Mouse (Mus musculus) kidney, embryonic 14.5 days (tissue): ENCODE results near the gene Ropn1l. TPM values are rescaled to one million over a fixed set of nuclear protein-coding genes. Genes with fewer than 3 reads are reported as not detected.

Experiments
- ATAC-seq: fragments of 200-750 bp; cut with Nextera tagmentation; 2 replicates; pipeline ENCODE4 v1.8.0; 2017; ENCODE audit warnings: moderate number of reproducible peaks, mild to moderate bottlenecking, moderate TSS enrichment, moderate library complexity; ENCODE audit not compliant: low FRiP score, low TSS enrichment
- H3K27ac ChIP-seq: fragments of 300-500 bp; sonication (generic); 2 replicates; pipeline ENCODE4 v1.5.1; 2014; ENCODE audit warnings: low read depth, mild to moderate bottlenecking, low read length, moderate library complexity, mixed read lengths
- H3K27me3 ChIP-seq: fragments of 300-500 bp; sonication (generic); 2 replicates; pipeline ENCODE4 v1.6.1; 2014; ENCODE audit warnings: mild to moderate bottlenecking, low read length; ENCODE audit not compliant: control insufficient read depth, insufficient read depth
- H3K36me3 ChIP-seq: fragments of 300-500 bp; sonication (generic); 2 replicates; pipeline ENCODE4 v1.6.1; 2014; ENCODE audit warnings: low read length, mixed read lengths; ENCODE audit not compliant: control insufficient read depth, insufficient read depth
- H3K4me1 ChIP-seq: fragments of 300-500 bp; sonication (generic); 2 replicates; pipeline ENCODE4 v1.6.1; 2014; ENCODE audit warnings: low read length, mixed read lengths; ENCODE audit not compliant: control insufficient read depth, insufficient read depth
- H3K4me2 ChIP-seq: fragments of 300-500 bp; sonication (generic); replicated peaks from 2 replicates; pipeline ENCODE4 v1.6.1; 2014; ENCODE audit warnings: low read depth, mild to moderate bottlenecking, low read length
- H3K4me3 ChIP-seq: fragments of 300-500 bp; sonication (generic); 2 replicates; pipeline ENCODE4 v1.5.1; 2014; ENCODE audit warnings: mild to moderate bottlenecking, low read length
- H3K9ac ChIP-seq: fragments of 300-500 bp; sonication (generic); 2 replicates; pipeline ENCODE4 v1.6.1; 2014; ENCODE audit warnings: low read depth, mild to moderate bottlenecking, low read length, moderate library complexity
- H3K9me3 ChIP-seq: fragments of 300-500 bp; sonication (generic); 2 replicates; pipeline ENCODE4 v1.6.1; 2016; ENCODE audit warnings: low read length; ENCODE audit not compliant: control insufficient read depth
- WGBS: fragments of 180-500 bp; shearing (Covaris S2); extraction: QIAGEN DNeasy Blood & Tissue Kit; methylation state at CpG from one replicate; pipeline ENCODE4 v1.1.7; 2014; 5-methylcytosine and 5-hydroxymethylcytosine counted together
- polyA plus RNA-seq: library from polyadenylated mRNA; unstranded; fragments of >200 nt; fragmentation: Nextera tagmentation; extraction: Ambion mirVana; gene quantifications from 2 replicates; pipeline ENCODE4 v1.2.1, GENCODE M21; 2014

The Ropn1l gene
- polyA plus RNA-seq, 1 experiment from 2014 or later, result 3.8 TPM

GRCm38 (mm10) chr15:31436083-31436482 is 17.5 kb downstream of the Ropn1l start:
- WGBS, result 32% methylated on average over 1 of the region's 1 CpGs
- no peaks in the 10 kb centered on the region for H3K4me1 ChIP-seq
- no peaks in the 10 kb centered on the region for H3K27me3 ChIP-seq
- H3K9me3 ChIP-seq, result no peaks in the 10 kb centered on the region
- H3K27ac ChIP-seq, result no peak overlapping the region
- H3K4me2 ChIP-seq, result no peak overlapping the region
- H3K4me3 ChIP-seq, result no peak overlapping the region
- H3K36me3 ChIP-seq, result no peaks in the 10 kb centered on the region
- H3K9ac ChIP-seq, result no peak overlapping the region
- no peak for ATAC-seq

- H3K27me3 ChIP-seq, result no peaks in the 10 kb centered on the region
- no peak overlapping the region for H3K4me2 ChIP-seq
- no peaks in the 10 kb centered on the region for H3K36me3 ChIP-seq
- H3K4me3 ChIP-seq, result no peak overlapping the region
- H3K4me1 ChIP-seq, result no peaks in the 10 kb centered on the region
- no peak for ATAC-seq
- WGBS, result 68% methylated on average over 7 of the region's 7 CpGs
- H3K9ac ChIP-seq, result no peak overlapping the region
- no peak overlapping the region for H3K27ac ChIP-seq
- no peaks in the 10 kb centered on the region for H3K9me3 ChIP-seq
These were observed 19.8 kb downstream of the Ropn1l start for GRCm38 (mm10) chr15:31433768-31434167.

GRCm38 (mm10) chr15:31431847-31432246 is 21.7 kb downstream of the Ropn1l start:
- Histone ChIP-seq H3K4me2 (no peak overlapping the region), H3K9me3 (no peaks in the 10 kb centered on the region), H3K4me1 (no peaks in the 10 kb centered on the region), H3K36me3 (no peaks in the 10 kb centered on the region), H3K27me3 (no peaks in the 10 kb centered on the region), H3K27ac (no peak overlapping the region), H3K4me3 (no peak overlapping the region), H3K9ac (no peak overlapping the region)
- WGBS, result 78% methylated on average over 8 of the region's 8 CpGs
- ATAC-seq, result no peak

GRCm38 (mm10) chr15:31430014-31430413 is 23.5 kb downstream of the Ropn1l start:
- no peak overlapping the region for H3K9ac ChIP-seq
- H3K9me3 ChIP-seq, result no peaks in the 10 kb centered on the region
- no peaks in the 10 kb centered on the region for H3K27me3 ChIP-seq
- no peak overlapping the region for H3K27ac ChIP-seq
- no peak overlapping the region for H3K4me2 ChIP-seq
- peak; percentile 55; the same call in 1 of the 2 replicates for ATAC-seq
- no peak overlapping the region for H3K4me3 ChIP-seq
- no peaks in the 10 kb centered on the region for H3K4me1 ChIP-seq
- no peaks in the 10 kb centered on the region for H3K36me3 ChIP-seq
- 85% methylated on average over 2 of the region's 2 CpGs for WGBS

GRCm38 (mm10) chr15:31429429-31429828 is 24.1 kb downstream of the Ropn1l start:
- ATAC-seq, result no peak
- 81% methylated on average over 7 of the region's 7 CpGs for WGBS

GRCm38 (mm10) chr15:31428571-31428970 is 25.0 kb downstream of the Ropn1l start:
- ATAC-seq, result no peak
- H3K9me3 ChIP-seq, result no peaks in the 10 kb centered on the region
- H3K27ac ChIP-seq, result no peak overlapping the region
- H3K36me3 ChIP-seq, result no peaks in the 10 kb centered on the region
- no peak overlapping the region for H3K4me2 ChIP-seq
- no peaks in the 10 kb centered on the region for H3K27me3 ChIP-seq
- WGBS, result 40% methylated on average over 12 of the region's 12 CpGs
- no peaks in the 10 kb centered on the region for H3K4me1 ChIP-seq
- no peak overlapping the region for H3K4me3 ChIP-seq
- no peak overlapping the region for H3K9ac ChIP-seq

More at GRCm38 (mm10) chr15:31429429-31429828, 24.1 kb downstream of the Ropn1l start:
- no peak overlapping the region for H3K4me3 ChIP-seq
- H3K36me3 ChIP-seq, result no peaks in the 10 kb centered on the region
- H3K4me2 ChIP-seq, result no peak overlapping the region
- no peaks in the 10 kb centered on the region for H3K9me3 ChIP-seq
- H3K27me3 ChIP-seq, result no peaks in the 10 kb centered on the region
- no peaks in the 10 kb centered on the region for H3K4me1 ChIP-seq
- H3K27ac ChIP-seq, result no peak overlapping the region
- no peak overlapping the region for H3K9ac ChIP-seq

- H3K9ac ChIP-seq, result no peak overlapping the region
- H3K9me3 ChIP-seq, result no peaks in the 10 kb centered on the region
- no peaks in the 10 kb centered on the region for H3K36me3 ChIP-seq
- H3K27ac ChIP-seq, result no peak overlapping the region
- H3K4me1 ChIP-seq, result no peaks in the 10 kb centered on the region
- no peaks in the 10 kb centered on the region for H3K27me3 ChIP-seq
- no peak overlapping the region for H3K4me3 ChIP-seq
- 61% methylated on average over 3 of the region's 3 CpGs for WGBS
- H3K4me2 ChIP-seq, result no peak overlapping the region
- no peak for ATAC-seq
These were observed 26.1 kb downstream of the Ropn1l start for GRCm38 (mm10) chr15:31427390-31427789.

GRCm38 (mm10) chr15:31426066-31426706 is 27.4 kb downstream of the Ropn1l start:
- 33% methylated on average over 8 of the region's 8 CpGs for WGBS
- no peak overlapping the region for H3K4me3 ChIP-seq
- H3K4me2 ChIP-seq, result no peak overlapping the region
- ATAC-seq, result no peak
- H3K27ac ChIP-seq, result no peak overlapping the region
- H3K36me3 ChIP-seq, result no peaks in the 10 kb centered on the region
- no peaks in the 10 kb centered on the region for H3K4me1 ChIP-seq
- no peaks in the 10 kb centered on the region for H3K9me3 ChIP-seq
- no peaks in the 10 kb centered on the region for H3K27me3 ChIP-seq
- H3K9ac ChIP-seq, result no peak overlapping the region

GRCm38 (mm10) chr15:31422649-31423369 is 30.7 kb downstream of the Ropn1l start:
- Histone ChIP-seq H3K9ac (no peak overlapping the region), H3K27ac (no peak overlapping the region), H3K4me1 (no peaks in the 10 kb centered on the region), H3K4me2 (no peak overlapping the region), H3K36me3 (no peaks in the 10 kb centered on the region), H3K4me3 (no peak overlapping the region), H3K27me3 (no peaks in the 10 kb centered on the region), H3K9me3 (no peaks in the 10 kb centered on the region)
- WGBS, result 44% methylated on average over 7 of the region's 7 CpGs
- no peak for ATAC-seq
